Mouse (Mus musculus): ENCODE results near the gene Pcbp2.

The Pcbp2 gene

DNA sequence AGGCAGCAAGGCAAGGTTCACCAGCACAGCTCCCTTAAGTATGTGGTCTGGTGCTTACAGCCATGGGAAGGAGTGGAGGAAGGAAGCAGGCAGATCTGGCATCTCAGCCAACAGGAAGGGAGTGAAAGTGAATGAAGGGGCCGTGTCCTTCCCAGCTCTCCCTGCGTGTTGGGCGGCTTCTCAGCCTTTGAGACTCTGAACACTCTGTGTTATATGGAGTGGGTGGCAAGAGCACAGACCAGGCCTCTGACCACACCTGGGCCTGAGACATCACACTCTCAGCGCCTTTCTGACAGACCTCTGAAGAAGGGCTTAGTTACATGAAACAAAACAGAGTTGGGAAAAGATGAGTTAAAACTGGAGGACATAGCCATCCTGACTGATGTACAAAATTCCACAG is 60.2 kb downstream of the Pcbp2 start:
- DNase-seq = no peak

GRCm38 (mm10) chr15:102531586-102531985 is 61.2 kb downstream of the Pcbp2 start:
- no peak for DNase-seq

- DNase-seq = no peak
These were observed 62.0 kb downstream of the Pcbp2 start for GRCm38 (mm10) chr15:102532106-102532900.

DNA sequence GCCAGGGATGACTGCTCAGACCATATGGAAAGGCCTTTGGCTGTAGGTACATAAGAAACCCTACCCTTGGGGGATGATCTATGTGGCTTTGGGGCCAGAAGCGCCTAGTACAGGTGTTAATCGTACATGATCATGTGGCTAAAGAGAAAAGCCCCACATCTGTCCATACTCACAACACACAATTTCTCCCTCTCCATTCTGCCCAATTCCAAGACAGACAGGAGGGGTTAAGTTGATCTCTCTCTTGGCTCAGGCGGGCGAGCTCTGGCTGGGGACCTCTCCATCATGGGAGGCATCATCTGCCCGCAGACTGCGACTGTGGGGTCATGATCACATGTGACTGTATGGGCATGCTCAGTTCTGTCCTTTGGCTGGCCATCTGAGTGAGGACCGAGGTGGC is 63.6 kb downstream of the Pcbp2 start:
- DNase-seq = no peak

GRCm38 (mm10) chr15:102544801-102545200 is 74.5 kb downstream of the Pcbp2 start:
- no peak for DNase-seq

DNA sequence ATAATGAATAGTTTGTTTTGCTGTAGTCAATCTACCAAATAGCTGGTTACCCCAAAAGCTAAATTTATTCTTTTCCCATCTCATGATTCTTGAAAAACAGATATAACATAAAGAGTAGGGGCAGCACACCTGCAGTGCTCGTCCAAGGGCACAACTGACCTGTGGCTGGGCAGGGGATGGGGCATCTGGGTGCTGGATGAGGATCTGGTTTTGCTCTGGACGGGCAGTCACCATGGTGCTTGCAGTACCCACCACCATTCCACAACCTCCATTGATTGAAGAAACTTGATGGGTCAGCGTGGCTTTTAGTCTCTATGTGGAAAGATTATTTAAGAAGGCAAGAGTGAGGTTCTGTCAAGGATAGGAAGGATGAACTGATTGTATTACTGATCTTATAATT is 75.9 kb downstream of the Pcbp2 start:
- no peak for DNase-seq

DNA sequence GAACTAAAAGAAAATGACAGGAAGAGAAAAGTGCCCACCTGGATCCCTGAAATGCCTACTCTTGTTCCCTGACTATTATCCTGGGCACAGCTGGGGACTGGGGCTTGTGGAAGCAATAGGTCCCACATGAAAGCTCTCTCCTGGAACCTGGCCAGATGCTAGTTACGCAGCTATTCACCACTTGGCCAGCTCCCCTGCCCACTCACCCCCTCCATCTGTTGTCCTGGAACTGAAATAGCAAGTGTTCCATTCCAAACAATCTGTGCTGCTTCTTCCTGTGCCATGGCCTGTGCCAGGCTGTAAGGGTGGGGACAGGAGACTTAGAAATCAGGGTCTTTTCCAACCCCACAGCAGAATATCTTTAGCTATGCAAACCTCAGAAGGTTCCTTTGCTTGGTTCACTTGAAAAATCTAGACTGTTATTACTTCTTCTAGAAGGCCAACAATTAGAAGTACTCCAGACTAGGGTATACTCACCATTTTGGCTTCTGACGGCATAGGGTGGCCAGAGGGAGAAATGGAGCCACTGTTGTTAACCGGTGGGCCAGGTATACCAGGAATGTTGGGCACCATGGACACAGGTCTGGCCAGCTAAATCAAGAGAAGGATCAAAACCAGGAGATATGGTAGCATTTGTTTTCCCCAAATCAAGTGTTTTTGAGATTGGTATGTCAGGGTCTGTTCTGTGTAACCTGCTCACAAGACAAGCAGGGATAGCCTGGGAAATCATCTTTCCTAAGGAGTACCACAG is 76.5 kb downstream of the Pcbp2 start:
- peak; percentile 92 for DNase-seq

DNA sequence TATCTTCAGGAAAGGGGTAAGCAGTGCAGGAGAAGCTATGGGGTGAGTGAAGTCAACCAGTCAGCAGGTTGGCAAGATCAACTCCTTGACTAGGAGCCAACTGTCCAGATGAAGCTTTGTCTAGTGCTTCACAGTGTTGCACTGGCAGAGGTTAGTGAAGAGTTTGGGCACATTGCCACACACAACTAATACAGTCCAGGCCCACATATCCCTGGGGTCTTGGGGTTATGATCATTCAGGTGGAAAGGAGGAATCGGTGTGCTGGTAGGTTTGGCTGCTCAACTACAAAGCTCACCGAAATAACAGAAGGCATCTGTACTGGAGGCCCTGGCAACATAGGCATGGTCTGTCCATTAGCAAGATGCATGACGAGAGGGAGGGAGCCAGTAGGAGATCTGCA is 77.1 kb downstream of the Pcbp2 start:
- DNase-seq = no peak

All from right cerebral cortex, adult 18-20 months (tissue).